Mouse (Mus musculus) bone marrow macrophage, adult 2 months (primary cell): ENCODE results near the gene Zbtb8os. TPM values are rescaled to one million over a fixed set of nuclear protein-coding genes. Genes with fewer than 3 reads are reported as not detected.

ENCODE experiments used
- H3K27ac ChIP-seq: 2 replicates; pipeline ENCODE4 v1.5.1; 2012; ENCODE audit warnings: low read depth, low read length; ENCODE audit not compliant: insufficient read depth
- H3K4me1 ChIP-seq: 2 replicates; pipeline ENCODE4 v1.6.1; 2012; ENCODE audit warnings: low read length; ENCODE audit not compliant: control insufficient read depth, insufficient read depth
- H3K4me3 ChIP-seq: 2 replicates; pipeline ENCODE4 v1.5.1; 2012; ENCODE audit warnings: mild to moderate bottlenecking, low read length, moderate library complexity; ENCODE audit not compliant: insufficient read depth
- CTCF ChIP-seq: IDR thresholded peaks from 2 replicates; pipeline ENCODE4 v1.5.1; 2012; ENCODE audit warnings: low read depth, mild to moderate bottlenecking, low read length, moderate library complexity
- POLR2A ChIP-seq: IDR thresholded peaks from 2 replicates; pipeline ENCODE4 v1.6.1; 2012; ENCODE audit warnings: mild to moderate bottlenecking, low read depth, low read length, borderline replicate concordance
- polyA plus RNA-seq: library from polyadenylated mRNA; stranded (reverse); fragments of >200 nt; gene quantifications from 2 replicates; pipeline ENCODE4 v1.2.4, GENCODE M21; 2012; ENCODE audit not compliant: missing spikeins, insufficient read depth, insufficient read length

Gene Zbtb8os
- polyA plus RNA-seq, 1 experiment = 76.9 TPM

GRCm38 (mm10) chr4:129373202-129373976 is 37.9 kb downstream of the Zbtb8os start:
- no peak for TF ChIP-seq POLR2A
- TF ChIP-seq CTCF = no peak
- Histone ChIP-seq H3K4me3 (no peak overlapping the region), H3K27ac (no peak overlapping the region), H3K4me1 (peaks cover 8% of the 10 kb centered on the region)

- H3K4me1 ChIP-seq = peaks cover 8% of the 10 kb centered on the region
- TF ChIP-seq CTCF (no peak), POLR2A (no peak)
- H3K4me3 ChIP-seq = no peak overlapping the region
- H3K27ac ChIP-seq = no peak overlapping the region
Observed at GRCm38 (mm10) chr4:129374219-129374755, 38.8 kb downstream of the Zbtb8os start.

DNA sequence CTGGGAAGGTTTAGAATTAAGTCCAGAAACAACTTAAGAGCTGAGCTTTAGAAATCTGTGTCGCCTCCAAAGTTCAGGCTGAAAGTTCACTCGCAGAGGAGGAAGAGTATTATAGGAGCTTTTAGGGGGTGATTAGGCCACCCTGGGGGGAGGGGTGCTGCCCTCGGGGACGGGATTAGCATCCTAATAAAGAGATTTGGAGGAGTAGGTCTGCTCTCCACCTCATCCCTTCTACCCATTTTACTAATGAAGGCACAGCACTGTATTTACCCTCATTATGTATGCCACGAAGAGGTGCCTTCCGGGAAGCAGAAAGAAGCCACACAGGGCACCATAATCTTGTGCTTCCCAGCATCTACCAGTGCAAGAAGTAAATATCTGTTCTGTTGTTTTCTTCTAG is 39.5 kb downstream of the Zbtb8os start:
- TF ChIP-seq CTCF (no peak), POLR2A (no peak)
- H3K27ac ChIP-seq = no peak overlapping the region
- H3K4me1 ChIP-seq = peaks cover 8% of the 10 kb centered on the region
- H3K4me3 ChIP-seq = no peak overlapping the region

- H3K27ac ChIP-seq = no peak overlapping the region
- H3K4me3 ChIP-seq = no peak overlapping the region
- TF ChIP-seq CTCF (no peak), POLR2A (no peak)
- H3K4me1 ChIP-seq = peaks cover 8% of the 10 kb centered on the region
Observed at GRCm38 (mm10) chr4:129375821-129376220, 40.3 kb downstream of the Zbtb8os start.

DNA sequence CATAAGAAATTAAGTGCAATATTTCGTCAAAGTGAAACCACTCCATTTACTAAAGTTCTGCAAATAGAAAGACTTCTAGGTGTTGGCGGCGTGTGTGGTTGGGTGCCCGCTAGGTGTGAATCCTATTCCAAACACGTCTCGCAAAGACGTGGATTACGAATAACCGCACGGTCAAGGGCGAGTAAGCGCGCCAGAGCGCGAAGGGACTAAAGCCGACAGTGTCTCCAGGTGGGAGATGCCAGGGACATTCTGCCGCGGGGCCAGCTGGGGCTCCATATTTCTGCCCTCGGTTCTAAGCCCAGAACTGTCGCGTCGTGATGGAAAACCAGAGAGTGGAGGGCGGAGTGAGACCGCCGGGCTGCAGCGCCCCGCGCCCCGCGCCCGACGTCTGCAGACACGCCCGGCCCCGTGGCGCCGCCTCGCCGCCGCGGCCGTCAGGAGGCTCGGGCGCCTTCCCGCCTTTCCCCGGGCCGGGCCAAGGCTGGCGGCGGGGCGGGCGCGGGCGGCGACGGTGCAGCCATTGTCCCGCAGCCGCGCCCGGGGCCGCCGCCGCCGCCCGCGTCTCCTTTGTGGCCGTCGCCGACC is 41.6 kb downstream of the Zbtb8os start:
- Histone ChIP-seq H3K4me1 (peaks cover 8% of the 10 kb centered on the region), H3K27ac (no peak overlapping the region), H3K4me3 (peak overlapping the region; percentile 67)
- TF ChIP-seq POLR2A (no peak), CTCF (no peak)

GRCm38 (mm10) chr4:129377601-129378390 is 42.3 kb downstream of the Zbtb8os start, which contains the start of gene Zbtb8a:
Zbtb8a (minus strand) TSS chr4:129378116.
- Histone ChIP-seq H3K27ac (no peak within 1 kb of the TSS; the same call in 1 of the 2 replicates), H3K4me1 (peaks cover 8% of the 10 kb centered on the region), H3K4me3 (peak within 1 kb of the TSS; percentile 67)
- TF ChIP-seq CTCF (no peak), POLR2A (no peak)

- Histone ChIP-seq H3K4me1 (no peaks in the 10 kb centered on the region), H3K4me3 (no peak overlapping the region), H3K27ac (no peak overlapping the region)
- TF ChIP-seq POLR2A (no peak), CTCF (no peak)
Observed at GRCm38 (mm10) chr4:129379805-129380204, 44.3 kb downstream of the Zbtb8os start.

DNA sequence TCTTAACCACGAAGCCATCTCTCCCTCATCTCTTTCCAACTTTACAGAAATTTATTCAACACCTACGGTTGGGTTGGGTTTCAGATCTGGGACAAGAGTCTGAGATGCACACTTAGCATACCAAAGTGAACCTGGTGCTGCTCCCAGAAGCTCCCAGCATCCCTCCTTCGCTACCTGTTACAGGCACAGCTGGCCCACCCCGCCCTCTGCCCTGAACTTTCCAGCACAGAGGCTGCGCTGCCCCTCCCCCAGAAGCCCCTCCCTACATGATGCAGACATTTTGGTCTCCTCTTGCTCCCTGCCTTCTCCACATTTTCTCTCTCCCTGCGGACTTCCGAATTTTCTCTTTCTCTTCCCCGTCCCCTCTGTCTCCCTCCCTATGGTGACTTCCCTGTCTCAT is 45.7 kb downstream of the Zbtb8os start:
- H3K4me1 ChIP-seq = peaks cover 2% of the 10 kb centered on the region; the same call in 1 of the 2 replicates

DNA sequence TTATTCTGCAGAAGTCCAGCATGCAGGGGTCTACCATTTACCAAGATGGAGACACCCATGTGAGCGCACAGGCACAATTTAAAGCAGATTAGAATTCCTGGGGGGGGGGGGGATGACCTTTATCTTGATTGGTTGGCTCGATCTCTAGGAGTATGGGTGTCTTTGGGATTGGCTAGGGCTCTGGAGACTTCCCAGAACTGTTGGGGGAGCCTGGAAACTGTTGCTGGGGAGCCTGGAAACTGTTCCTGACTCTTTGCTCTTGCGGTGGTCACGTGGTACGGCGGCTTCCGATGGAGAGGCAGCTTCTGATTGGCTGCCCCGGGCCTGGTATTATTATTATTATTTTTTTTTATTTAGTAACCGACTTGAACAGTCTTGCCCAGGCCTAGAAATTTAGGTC is 46.5 kb downstream of the Zbtb8os start:
- TF ChIP-seq CTCF (no peak), POLR2A (no peak)

More for the DNA sequence above, 45.7 kb downstream of the Zbtb8os start:
- TF ChIP-seq CTCF (no peak), POLR2A (no peak)
- Histone ChIP-seq H3K4me3 (no peak overlapping the region), H3K27ac (no peak overlapping the region)

GRCm38 (mm10) chr4:129382488-129382887 is 47.0 kb downstream of the Zbtb8os start:
- Histone ChIP-seq H3K4me1 (peaks cover 2% of the 10 kb centered on the region; the same call in 1 of the 2 replicates), H3K27ac (no peak overlapping the region), H3K4me3 (no peak overlapping the region)
- no peak for TF ChIP-seq POLR2A
- no peak for TF ChIP-seq CTCF

More for the DNA sequence above, 46.5 kb downstream of the Zbtb8os start:
- Histone ChIP-seq H3K27ac (no peak overlapping the region), H3K4me1 (peaks cover 2% of the 10 kb centered on the region; the same call in 1 of the 2 replicates), H3K4me3 (no peak overlapping the region)
